Mouse (Mus musculus) macrophage (primary cell): ENCODE data around the gene Pafah2. TPM values are rescaled to one million over a fixed set of nuclear protein-coding genes. Genes with fewer than 3 reads are reported as not detected.
A peak's percentile ranks its signal among the peaks of the same experiment; 100 is the strongest.
"Not testable (repeated sequence)": the region's sequence is repeated elsewhere in the genome, so short reads cannot be mapped to it uniquely, and the experiment has no call there.

Source experiments
- H3K27ac ChIP-seq: fragments of 350-480 bp; formaldehyde crosslinking; 2 replicates; pipeline ENCODE4 v1.9.0; 2021
- H3K36me3 ChIP-seq: fragments of 350-480 bp; formaldehyde crosslinking; 2 replicates; pipeline ENCODE4 v1.9.0; 2021; ENCODE audit errors: inconsistent target
- H3K4me3 ChIP-seq: fragments of 350-480 bp; formaldehyde crosslinking; 2 replicates; pipeline ENCODE4 v1.9.0; 2021; ENCODE audit errors: inconsistent target
- H3K79me2 ChIP-seq: fragments of 350-480 bp; formaldehyde crosslinking; 2 replicates; pipeline ENCODE4 v1.9.0; 2021; ENCODE audit errors: inconsistent target
- WGBS: methylation state at CpG from one replicate; pipeline ENCODE4 v1.1.7; 2026; ENCODE audit warnings: inconsistent platforms; ENCODE audit not compliant: missing documents; 5-methylcytosine and 5-hydroxymethylcytosine counted together
- polyA plus RNA-seq: library from polyadenylated mRNA; stranded (reverse); fragments of 250-400 nt; gene quantifications from 3 replicates; pipeline ENCODE4 v1.2.4, GENCODE M21; 2018; ENCODE audit warnings: inconsistent platforms

Pafah2 gene
- polyA plus RNA-seq, 1 experiment from 2014 or later = 5.0 TPM

DNA sequence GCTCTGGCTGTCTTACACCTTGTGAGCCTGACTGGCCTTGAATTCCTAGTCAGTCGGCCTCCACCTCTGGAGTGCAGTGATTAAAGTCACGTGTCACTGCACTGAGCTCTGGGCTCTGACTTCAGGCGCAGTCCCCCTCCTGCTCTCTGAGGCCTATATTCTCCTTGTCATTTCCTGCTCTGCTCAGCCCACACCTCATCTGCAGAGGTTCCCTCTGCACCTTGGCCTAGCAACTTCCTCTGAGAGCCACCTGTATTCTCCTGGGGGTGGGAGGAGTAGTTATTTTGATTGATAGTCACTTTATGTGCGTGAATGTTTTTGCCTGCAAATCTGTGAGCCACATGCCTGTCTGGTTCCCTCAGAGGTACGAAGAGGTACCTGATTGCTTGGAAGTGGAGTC is 34.9 kb upstream of the Pafah2 start:
- WGBS = 28% methylated on average over 5 of the region's 5 CpGs
- Histone ChIP-seq H3K27ac (no peak overlapping the region), H3K79me2 (no peaks in the 10 kb centered on the region), H3K36me3 (no peaks in the 10 kb centered on the region), H3K4me3 (no peak overlapping the region)

DNA sequence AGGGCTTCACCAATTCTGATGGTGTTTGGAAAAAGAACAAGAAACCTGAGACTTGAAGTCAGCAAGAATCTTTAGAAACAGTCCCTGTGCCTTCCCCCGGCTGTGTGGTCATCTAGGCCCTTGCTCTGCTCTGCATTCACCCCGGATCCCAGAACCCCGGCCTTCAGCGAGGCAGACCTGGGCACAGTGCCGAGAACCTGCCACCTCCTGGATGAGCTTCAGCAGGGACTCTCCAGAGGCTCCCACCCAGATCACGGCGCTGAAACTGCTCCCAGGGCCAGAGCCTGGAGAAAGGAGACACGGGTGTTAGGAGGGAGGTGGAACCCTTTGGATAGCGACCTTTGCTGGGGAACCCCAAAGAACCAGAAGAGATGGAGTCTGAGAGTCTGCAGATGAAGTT is 34.0 kb upstream of the Pafah2 start:
- no peaks in the 10 kb centered on the region for H3K36me3 ChIP-seq
- H3K27ac ChIP-seq = no peak overlapping the region
- WGBS = 37% methylated on average over 9 of the region's 9 CpGs
- no peaks in the 10 kb centered on the region for H3K79me2 ChIP-seq
- H3K4me3 ChIP-seq = no peak overlapping the region

DNA sequence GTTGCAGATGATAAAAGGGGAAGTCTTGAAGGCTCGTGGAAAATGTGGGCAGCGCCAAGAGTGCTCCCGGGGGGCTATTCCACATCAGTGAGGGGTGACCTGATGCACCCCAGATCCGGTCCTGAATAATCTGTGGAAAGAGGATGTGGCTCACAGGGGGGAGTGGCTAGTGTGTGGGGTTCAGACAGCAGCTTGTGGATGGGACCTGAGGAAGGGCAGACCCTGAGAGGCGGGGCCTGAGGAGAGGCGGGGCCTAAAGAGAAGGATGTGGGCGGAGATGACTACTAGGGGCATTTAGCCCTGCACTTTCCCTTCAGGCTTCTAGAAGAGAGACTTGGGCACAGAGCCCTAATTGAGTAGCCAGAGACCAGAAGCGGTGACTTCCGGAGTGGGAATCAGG is 33.5 kb upstream of the Pafah2 start:
- WGBS = under 1% methylated on average over 9 of the region's 9 CpGs
- H3K27ac ChIP-seq = no peak overlapping the region

DNA sequence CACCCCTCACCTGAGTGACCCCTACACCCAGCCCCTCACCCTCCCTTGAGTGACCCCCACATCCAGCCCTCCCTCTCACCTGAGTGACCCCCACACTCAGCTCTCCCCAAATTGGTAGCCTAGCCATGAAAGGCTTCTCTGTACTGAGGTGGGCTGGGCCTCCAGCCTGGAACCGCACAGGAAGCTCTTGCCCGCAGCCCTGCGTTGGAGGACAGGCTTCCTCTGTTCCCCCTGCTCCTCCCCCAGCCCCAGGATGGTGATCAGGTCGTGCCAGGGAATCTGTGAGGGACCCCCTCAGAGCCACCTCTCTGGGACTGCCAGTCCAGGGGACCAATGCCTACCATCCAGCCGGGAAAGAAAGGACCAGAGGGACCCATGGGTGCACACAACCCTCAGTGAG is 30.8 kb upstream of the Pafah2 start:
- no peaks in the 10 kb centered on the region for H3K36me3 ChIP-seq
- H3K27ac ChIP-seq = no peak overlapping the region
- WGBS = 14% methylated on average over 5 of the region's 5 CpGs
- H3K4me3 ChIP-seq = no peak overlapping the region
- no peaks in the 10 kb centered on the region for H3K79me2 ChIP-seq

More for the DNA sequence above, 33.5 kb upstream of the Pafah2 start:
- Histone ChIP-seq H3K4me3 (peak overlapping the region; percentile 5; the same call in 1 of the 2 replicates), H3K36me3 (no peaks in the 10 kb centered on the region), H3K79me2 (no peaks in the 10 kb centered on the region)

DNA sequence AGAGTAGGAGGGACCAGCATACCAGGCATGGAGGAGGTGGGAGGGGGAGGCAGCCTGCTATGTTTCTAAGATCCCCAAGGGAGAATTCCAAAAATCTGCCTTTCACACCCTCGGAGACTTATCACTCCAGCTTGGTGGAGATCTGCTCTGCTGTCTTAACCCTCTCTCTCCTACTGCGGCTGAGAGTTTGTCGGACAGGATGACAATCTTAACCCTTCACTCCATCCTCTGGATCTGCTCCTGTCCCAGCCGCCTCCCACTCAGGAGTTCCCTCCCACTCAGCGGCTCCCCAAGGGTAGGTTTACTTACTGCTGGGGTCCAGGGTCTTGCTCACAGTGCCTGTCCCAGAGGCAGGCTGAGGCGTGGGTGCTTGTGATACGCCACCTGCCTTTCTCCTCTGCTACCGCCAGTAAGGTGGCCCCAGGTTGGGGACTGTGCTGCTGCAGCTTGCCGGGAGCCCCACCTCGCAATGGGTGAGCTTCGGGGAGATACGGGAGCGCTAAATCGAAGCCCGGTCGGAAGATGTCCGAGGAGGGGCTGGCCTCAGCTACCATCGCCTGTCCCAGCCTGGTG is 25.4 kb upstream of the Pafah2 start:
- Histone ChIP-seq H3K79me2 (no peaks in the 10 kb centered on the region), H3K27ac (no peak overlapping the region), H3K4me3 (no peak overlapping the region), H3K36me3 (no peaks in the 10 kb centered on the region)
- 8% methylated on average over 18 of the region's 18 CpGs for WGBS

DNA sequence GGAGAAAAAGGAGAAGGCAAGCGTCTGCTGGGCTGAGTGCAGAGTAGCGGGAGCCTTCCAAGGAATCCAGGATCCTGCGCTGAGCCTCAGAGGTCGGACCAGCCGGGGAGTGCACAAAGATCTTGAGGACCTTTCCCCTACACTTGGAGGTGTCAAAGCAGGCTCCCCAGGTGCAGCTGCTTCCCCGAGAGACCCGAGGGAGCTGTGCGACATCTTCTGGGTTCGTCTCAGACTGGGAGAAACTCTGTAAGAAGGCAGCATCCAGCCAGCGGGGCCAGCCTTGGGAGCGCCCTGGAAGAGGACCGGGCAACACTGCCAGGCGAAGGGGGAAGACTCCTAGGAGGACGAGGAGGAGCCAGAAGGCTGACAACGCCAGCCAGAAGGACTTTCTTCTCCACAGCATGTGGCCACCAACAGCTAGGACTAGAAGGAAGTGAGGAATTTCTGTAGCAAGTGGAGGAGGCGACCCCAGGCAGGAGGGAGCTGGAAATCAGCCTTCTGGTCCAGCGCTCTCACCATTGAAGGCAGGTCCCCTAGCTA is 24.7 kb upstream of the Pafah2 start:
- no peak overlapping the region for H3K4me3 ChIP-seq
- WGBS = 5% methylated on average over 17 of the region's 17 CpGs
- H3K36me3 ChIP-seq = no peaks in the 10 kb centered on the region

DNA sequence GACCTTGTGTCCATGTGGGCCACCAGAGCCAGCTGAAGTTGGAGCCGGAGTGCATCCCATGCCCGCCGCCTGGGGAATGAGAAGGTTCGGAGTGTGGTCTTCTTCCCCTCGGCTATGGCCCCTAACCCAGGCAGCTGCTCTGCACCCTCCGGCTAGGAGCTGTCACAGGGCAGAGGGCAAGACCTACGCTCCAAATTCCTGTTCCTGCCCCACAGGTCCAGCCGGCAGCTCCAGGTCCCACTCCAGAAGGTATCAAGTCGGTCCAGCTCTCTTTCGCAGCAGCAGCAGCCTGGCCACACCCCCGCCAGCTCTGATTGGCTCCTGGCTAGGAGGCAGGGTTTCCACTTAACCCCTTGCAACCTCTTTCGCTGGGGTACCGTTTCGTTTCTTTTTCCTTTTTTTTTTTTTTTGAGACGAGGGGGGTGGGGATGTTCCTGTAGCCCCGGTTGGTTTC is 23.8 kb upstream of the Pafah2 start:
- Histone ChIP-seq H3K79me2 (no peaks in the 10 kb centered on the region), H3K36me3 (no peaks in the 10 kb centered on the region), H3K27ac (no peak overlapping the region), H3K4me3 (peak overlapping the region; percentile 15)
- WGBS = 2% methylated on average over 16 of the region's 16 CpGs

More for the DNA sequence above, 24.7 kb upstream of the Pafah2 start:
- no peaks in the 10 kb centered on the region for H3K79me2 ChIP-seq
- no peak overlapping the region for H3K27ac ChIP-seq

DNA sequence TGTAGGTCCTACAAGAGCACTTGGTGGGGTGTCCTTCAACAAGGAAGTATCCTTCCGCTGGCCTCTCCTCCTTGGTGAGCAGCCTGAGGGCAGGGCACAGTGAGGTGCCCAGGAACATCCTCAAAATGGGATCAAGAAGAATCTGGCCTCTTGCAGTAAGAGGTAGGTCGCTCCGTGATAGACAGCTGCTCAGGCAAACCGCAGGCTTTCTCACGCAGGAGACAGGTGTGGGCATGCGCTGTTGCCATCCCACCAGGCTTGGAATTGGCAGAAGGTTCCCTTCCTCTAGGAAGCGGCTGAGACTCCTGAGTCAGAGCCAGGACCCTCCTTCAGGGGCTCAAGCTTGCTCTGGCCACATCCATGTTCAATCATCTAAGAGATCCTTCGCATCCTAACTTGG is 22.8 kb upstream of the Pafah2 start:
- WGBS = 89% methylated on average over 8 of the region's 8 CpGs
- no peak overlapping the region for H3K4me3 ChIP-seq
- no peaks in the 10 kb centered on the region for H3K79me2 ChIP-seq
- no peak overlapping the region for H3K27ac ChIP-seq
- H3K36me3 ChIP-seq = no peaks in the 10 kb centered on the region

DNA sequence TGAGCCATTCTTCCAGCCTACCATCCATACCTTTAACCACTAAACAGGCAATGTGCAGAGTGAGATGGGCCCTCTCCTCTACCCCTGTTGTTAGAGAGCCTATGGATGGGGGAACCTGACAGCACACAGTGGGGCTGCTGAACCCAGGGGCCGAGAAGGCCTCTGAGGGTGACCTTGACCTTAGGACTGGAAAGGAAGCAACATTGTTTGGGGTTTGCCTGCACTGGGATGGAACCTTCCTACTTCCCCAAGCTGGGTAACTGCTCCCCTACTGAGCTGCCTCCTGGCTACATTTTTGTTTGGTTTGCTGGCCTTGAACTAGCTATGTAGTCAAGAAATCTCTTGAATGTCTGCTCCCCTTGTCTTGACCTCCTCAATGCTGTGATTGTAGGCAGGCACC is 21.8 kb upstream of the Pafah2 start:
- Histone ChIP-seq H3K27ac (no peak overlapping the region), H3K4me3 (no peak overlapping the region), H3K79me2 (no peaks in the 10 kb centered on the region), H3K36me3 (no peaks in the 10 kb centered on the region)
- 27% methylated on average over 1 of the region's 1 CpGs for WGBS

DNA sequence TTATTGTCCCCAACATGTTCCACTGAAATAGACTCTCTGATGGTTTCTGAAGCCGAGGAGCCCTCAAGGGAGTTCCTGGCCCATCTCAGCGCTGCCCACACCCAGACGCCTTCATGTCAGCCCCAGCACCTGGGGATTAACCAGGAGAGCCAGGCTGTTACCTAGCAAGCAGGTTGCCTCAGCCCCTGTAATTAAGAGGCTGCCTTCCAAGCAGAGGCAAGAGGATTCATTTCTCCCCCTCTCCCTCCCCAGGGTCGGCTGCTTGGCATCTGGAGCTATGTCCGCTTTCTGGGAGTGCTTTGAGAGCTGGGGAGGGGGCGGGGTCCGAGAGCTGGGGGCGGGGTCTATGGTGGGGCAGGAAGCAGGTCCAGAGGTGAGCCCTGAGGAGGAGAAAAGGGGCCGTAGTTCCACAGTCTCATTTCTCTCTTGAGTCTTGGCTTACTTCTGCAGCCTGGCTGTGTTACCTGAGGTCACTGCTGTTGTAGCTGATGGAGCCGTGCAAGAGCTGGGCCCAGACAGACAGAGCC is 18.0 kb upstream of the Pafah2 start:
- no peak overlapping the region for H3K4me3 ChIP-seq
- WGBS = 66% methylated on average over 8 of the region's 10 CpGs
- H3K27ac ChIP-seq = no peak overlapping the region
- H3K79me2 ChIP-seq = no peaks in the 10 kb centered on the region
- no peaks in the 10 kb centered on the region for H3K36me3 ChIP-seq

DNA sequence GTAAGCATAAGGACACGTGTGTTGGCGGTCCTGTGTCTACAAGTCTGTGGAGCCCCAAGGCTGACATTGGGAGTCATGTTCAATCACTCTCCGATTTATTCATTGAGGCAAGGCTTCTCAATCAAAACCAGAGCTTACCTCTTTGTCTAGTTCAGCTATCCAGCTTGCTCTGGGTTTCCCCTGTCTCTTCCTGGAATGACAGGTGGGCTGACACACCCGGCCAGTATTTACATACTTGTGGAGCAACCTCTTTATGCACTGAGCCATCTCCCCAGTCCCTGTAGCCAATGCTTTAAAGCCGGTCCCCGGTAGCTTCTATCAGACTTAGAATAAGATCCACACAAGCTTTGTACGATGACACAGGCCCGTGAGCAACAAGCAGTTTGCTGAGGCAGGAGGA is 16.6 kb upstream of the Pafah2 start:
- H3K79me2 ChIP-seq = no peaks in the 10 kb centered on the region
- no peaks in the 10 kb centered on the region for H3K36me3 ChIP-seq
- H3K27ac ChIP-seq = no peak overlapping the region
- 96% methylated on average over 8 of the region's 8 CpGs for whole genome bisulfite sequencing
- no peak overlapping the region for H3K4me3 ChIP-seq

DNA sequence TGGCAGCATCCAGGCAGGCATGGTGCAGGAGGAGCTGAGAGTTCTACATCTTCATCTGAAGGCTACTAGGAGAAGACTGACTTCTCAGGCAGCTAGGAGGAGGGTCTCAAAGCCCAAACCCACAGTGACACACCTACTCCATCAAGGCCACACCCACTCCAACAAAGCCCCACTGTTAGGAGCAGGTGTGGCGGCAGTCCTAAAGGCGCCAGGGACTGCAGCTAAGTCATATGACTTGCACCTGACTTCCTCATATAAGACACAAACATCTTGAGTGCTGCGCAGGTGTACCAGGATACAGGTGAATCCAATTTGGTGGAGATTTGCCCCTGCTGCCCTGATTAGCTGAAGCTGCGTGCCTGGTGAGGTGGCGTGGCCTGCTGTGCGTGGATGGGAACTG is 12.4 kb upstream of the Pafah2 start, which contains the start of gene Extl1:
Gene Extl1, minus strand, starts transcription at position 101 of the 400 bp plus-strand sequence.
- H3K4me3 ChIP-seq, H3K79me2 ChIP-seq, H3K36me3 ChIP-seq, H3K27ac ChIP-seq: not testable (repeated sequence)
- 90% methylated on average over 2 of the region's 6 CpGs for WGBS

DNA sequence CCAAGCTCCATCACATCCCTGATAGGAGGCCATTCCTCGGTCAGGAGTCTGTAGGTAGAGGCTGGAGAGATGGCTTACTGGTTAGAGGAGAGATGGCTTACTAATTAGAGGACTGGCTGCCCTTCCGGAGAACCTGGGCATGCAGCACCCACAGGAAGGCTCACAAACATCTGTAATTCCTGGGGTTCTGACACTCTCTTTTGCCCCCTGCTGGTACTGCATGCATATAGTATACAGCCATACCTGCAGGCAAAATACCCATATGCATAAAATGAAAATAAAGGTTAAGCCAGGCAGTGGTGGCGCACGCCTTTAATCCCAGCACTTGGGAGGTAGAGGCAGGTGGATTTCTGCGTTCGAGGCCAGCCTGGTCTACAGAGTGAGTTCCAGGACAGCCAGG is 8.9 kb upstream of the Pafah2 start:
- Histone ChIP-seq H3K27ac (no peak overlapping the region), H3K36me3 (no peaks in the 10 kb centered on the region), H3K79me2 (no peaks in the 10 kb centered on the region), H3K4me3 (no peak overlapping the region)
- WGBS = 60% methylated on average over 6 of the region's 6 CpGs

DNA sequence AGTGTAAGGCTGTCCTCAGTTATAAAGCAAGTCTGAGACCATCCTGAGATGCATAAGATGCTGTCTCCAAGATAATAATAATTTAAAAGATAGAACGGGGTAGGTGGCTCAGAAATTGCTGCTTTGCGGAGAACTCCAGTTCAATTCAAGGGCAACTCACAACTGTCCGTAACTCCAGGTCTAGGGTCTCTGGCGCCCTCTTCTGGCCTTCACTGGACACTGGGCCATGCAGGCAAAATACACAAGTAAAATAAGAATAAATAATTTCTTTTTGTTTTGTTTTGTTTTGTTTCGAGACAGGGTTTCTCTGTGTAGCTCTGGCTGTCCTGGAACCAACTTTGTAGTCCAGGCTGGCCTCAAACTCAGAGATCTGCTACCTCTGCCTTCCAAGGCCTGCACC is 7.7 kb upstream of the Pafah2 start:
- H3K4me3 ChIP-seq = no peak overlapping the region
- no peak overlapping the region for H3K27ac ChIP-seq
- 14% methylated on average over 5 of the region's 5 CpGs for WGBS
- H3K36me3 ChIP-seq = no peaks in the 10 kb centered on the region
- H3K79me2 ChIP-seq = no peaks in the 10 kb centered on the region

DNA sequence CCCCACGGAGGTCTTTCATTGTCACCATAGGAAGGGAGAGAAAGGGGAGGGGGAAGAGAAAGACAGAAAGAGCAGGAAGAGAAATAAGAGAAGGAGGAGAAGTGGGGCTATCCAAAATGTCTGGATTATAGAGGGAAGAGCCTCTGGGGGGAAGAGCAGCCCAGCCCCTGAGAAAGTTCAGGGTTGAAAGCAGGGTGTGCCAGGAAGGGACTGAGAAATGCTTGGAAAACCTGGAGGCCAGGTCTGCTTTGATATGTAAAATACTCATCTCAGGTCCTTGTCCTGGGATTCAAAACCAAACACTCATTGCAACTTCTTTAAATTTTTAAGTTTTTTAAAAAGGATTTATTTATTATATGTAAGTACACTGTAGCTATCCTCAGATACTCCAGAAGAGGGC is 4.5 kb upstream of the Pafah2 start:
- H3K79me2 ChIP-seq = no peaks in the 10 kb centered on the region
- no peaks in the 10 kb centered on the region for H3K36me3 ChIP-seq
- no peak overlapping the region for H3K27ac ChIP-seq
- H3K4me3 ChIP-seq = no peak overlapping the region
- WGBS = 100% methylated on average over 1 of the region's 1 CpGs

DNA sequence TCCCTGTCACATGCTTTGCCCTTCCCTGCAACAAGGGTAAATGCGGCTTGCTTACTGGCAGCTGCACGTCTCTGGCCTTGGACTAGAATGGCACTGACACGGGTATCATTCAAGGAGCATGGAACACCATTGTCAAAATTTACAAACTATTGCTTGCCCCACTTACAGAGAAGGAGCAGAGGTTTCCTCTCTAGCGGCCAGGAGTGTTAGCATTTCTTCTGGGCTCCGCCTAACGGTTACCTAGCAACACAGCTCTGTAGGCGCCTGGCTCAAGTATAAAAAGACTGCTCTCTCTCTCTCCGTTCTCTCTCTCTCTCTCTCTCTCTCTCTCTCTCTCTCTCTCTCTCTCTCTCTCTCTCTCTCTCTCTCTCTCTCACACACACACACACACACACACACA is 3.5 kb upstream of the Pafah2 start:
- no peaks in the 10 kb centered on the region for H3K79me2 ChIP-seq
- no peak overlapping the region for H3K4me3 ChIP-seq
- WGBS = 28% methylated on average over 7 of the region's 8 CpGs
- H3K36me3 ChIP-seq = no peaks in the 10 kb centered on the region
- H3K27ac ChIP-seq = no peak overlapping the region
